Mouse (Mus musculus) MEL (cell line): ENCODE data around the gene Gnl3. TPM values are rescaled to one million over a fixed set of nuclear protein-coding genes. Genes with fewer than 3 reads are reported as not detected.

Experiments
- DNase-seq: peaks from one replicate; pipeline ENCODE4 v3.0.0; 2011; ENCODE audit warnings: low read depth, low spot score
- H3K27ac ChIP-seq: 2 replicates; pipeline ENCODE4 v1.5.1; 2012; ENCODE audit warnings: low read depth, mild to moderate bottlenecking, control low read depth, low read length, moderate library complexity; ENCODE audit not compliant: control insufficient read depth
- H3K27me3 ChIP-seq, 2 experiments: fragments of 150-350 bp in 1 of 2; sonication (generic) in 1 of 2; 2 replicates each; pipeline ENCODE4 v1.6.1; 2012; ENCODE audit warnings: low read length in 2 of 2, mild to moderate bottlenecking in 2 of 2, improper control_type of control experiment in 1 of 2, moderate library complexity in 1 of 2; ENCODE audit not compliant: insufficient read depth in 2 of 2, control insufficient read depth in 1 of 2
- H3K36me3 ChIP-seq, 2 experiments: 2 replicates each; pipeline ENCODE4 v1.6.1; 2012 to 2014; ENCODE audit warnings: low read length in 2 of 2, improper control_type of control experiment in 1 of 2, inconsistent platforms in 1 of 2, mild to moderate bottlenecking in 1 of 2; ENCODE audit not compliant: insufficient read depth in 2 of 2, control insufficient read depth in 1 of 2
- H3K4me1 ChIP-seq, 2 experiments: fragments of 150-350 bp in 1 of 2; sonication (generic) in 1 of 2; 2 replicates each; pipeline ENCODE4 v1.6.1; 2012; ENCODE audit warnings: low read length in 2 of 2, improper control_type of control experiment in 1 of 2, mild to moderate bottlenecking in 1 of 2; ENCODE audit not compliant: insufficient read depth in 2 of 2, control insufficient read depth in 1 of 2
- H3K4me3 ChIP-seq, 2 experiments: fragments of 150-350 bp in 1 of 2; sonication (generic) in 1 of 2; 2 replicates each; pipeline ENCODE4 v1.5.1; 2012; ENCODE audit warnings: low read depth in 2 of 2, low read length in 2 of 2, mild to moderate bottlenecking in 2 of 2, moderate library complexity in 2 of 2, control low read depth in 1 of 2, improper control_type of control experiment in 1 of 2; ENCODE audit not compliant: control insufficient read depth in 1 of 2, insufficient read depth in 1 of 2
- H3K79me2 ChIP-seq: 2 replicates; pipeline ENCODE4 v1.6.1; 2012; ENCODE audit warnings: mild to moderate bottlenecking, low read length, moderate library complexity; ENCODE audit not compliant: control insufficient read depth, poor library complexity, insufficient read depth
- H3K9ac ChIP-seq: 2 replicates; pipeline ENCODE4 v1.6.1; 2012; ENCODE audit warnings: low read depth, mild to moderate bottlenecking, control low read depth, low read length, moderate library complexity; ENCODE audit not compliant: control insufficient read depth, poor library complexity, severe bottlenecking
- H3K9me3 ChIP-seq: fragments of 150-350 bp; sonication (generic); replicated peaks from 2 replicates; pipeline ENCODE4 v1.6.1; 2012; ENCODE audit warnings: mild to moderate bottlenecking, low read length, improper control_type of control experiment, moderate library complexity; ENCODE audit not compliant: insufficient read depth
- BHLHE40 ChIP-seq: IDR thresholded peaks from 2 replicates; pipeline ENCODE4 v1.6.1; 2012; ENCODE audit warnings: low read depth, mild to moderate bottlenecking, inconsistent platforms, low read length, improper control_type of control experiment, borderline replicate concordance
- CHD1 ChIP-seq: IDR thresholded peaks from 2 replicates; pipeline ENCODE4 v1.6.1; 2012; ENCODE audit warnings: low read depth, mild to moderate bottlenecking, inconsistent platforms, low read length, improper control_type of control experiment
- CTCF ChIP-seq, 3 experiments: IDR thresholded peaks in 2 of 3; conservative IDR thresholded peaks in 1 of 3; 2 replicates each; pipeline ENCODE4 v1.5.1; 2011 to 2012; ENCODE audit warnings: low read length in 3 of 3, low read depth in 2 of 3, mild to moderate bottlenecking in 2 of 3, improper control_type of control experiment in 1 of 3, inconsistent platforms in 1 of 3, mixed read lengths in 1 of 3, moderate library complexity in 1 of 3; ENCODE audit not compliant: control insufficient read depth in 1 of 3, insufficient read depth in 1 of 3, poor library complexity in 1 of 3, severe bottlenecking in 1 of 3
- E2F4 ChIP-seq: IDR thresholded peaks from 2 replicates; pipeline ENCODE4 v1.6.1; 2011; ENCODE audit warnings: low read depth, low read length, improper control_type of control experiment, borderline replicate concordance
- EP300 ChIP-seq, 2 experiments: IDR thresholded peaks; 2 replicates each; pipeline ENCODE4 v1.6.1; 2011; ENCODE audit warnings: improper control_type of control experiment in 2 of 2, low read length in 2 of 2, low read depth in 1 of 2, mild to moderate bottlenecking in 1 of 2
- GABPA ChIP-seq: IDR thresholded peaks from 2 replicates; pipeline ENCODE4 v1.6.1; 2012; ENCODE audit warnings: low read depth, mild to moderate bottlenecking, inconsistent platforms, low read length, improper control_type of control experiment, moderate library complexity
- GATA1 ChIP-seq: IDR thresholded peaks from 2 replicates; pipeline ENCODE4 v1.6.1; 2011; ENCODE audit warnings: low read depth, low read length, improper control_type of control experiment
- KAT2A ChIP-seq: conservative IDR thresholded peaks from 2 replicates; pipeline ENCODE4 v1.6.1; 2012; ENCODE audit warnings: low read depth, low read length, improper control_type of control experiment, inconsistent platforms
- MEF2A ChIP-seq: IDR thresholded peaks from 2 replicates; pipeline ENCODE4 v1.6.1; 2014; ENCODE audit warnings: low read depth, mild to moderate bottlenecking, inconsistent platforms, low read length, improper control_type of control experiment; ENCODE audit not compliant: poor library complexity, insufficient replicate concordance, severe bottlenecking; ENCODE audit errors: extremely low read depth
- MYB ChIP-seq: IDR thresholded peaks from 2 replicates; pipeline ENCODE4 v1.6.1; 2011; ENCODE audit warnings: mild to moderate bottlenecking, low read depth, low read length, improper control_type of control experiment
- MYC ChIP-seq: IDR thresholded peaks from 2 replicates; pipeline ENCODE4 v1.6.1; 2011; ENCODE audit warnings: low read depth, mild to moderate bottlenecking, low read length, improper control_type of control experiment, moderate library complexity
- NRF1 ChIP-seq: IDR thresholded peaks from 2 replicates; pipeline ENCODE4 v1.6.1; 2014; ENCODE audit warnings: low read depth, mild to moderate bottlenecking, inconsistent platforms, low read length, improper control_type of control experiment, moderate library complexity; ENCODE audit not compliant: poor library complexity, insufficient read depth, severe bottlenecking
- POLR2A ChIP-seq, 2 experiments: IDR thresholded peaks; 2 replicates each; pipeline ENCODE4 v1.6.1; 2011 to 2012; ENCODE audit warnings: low read length in 2 of 2, mild to moderate bottlenecking in 2 of 2, control low read depth in 1 of 2, improper control_type of control experiment in 1 of 2, low read depth in 1 of 2, moderate library complexity in 1 of 2; ENCODE audit not compliant: control insufficient read depth in 1 of 2, insufficient read depth in 1 of 2, poor library complexity in 1 of 2
- POLR2AphosphoS2 ChIP-seq: IDR thresholded peaks from 2 replicates; pipeline ENCODE4 v1.6.1; 2011; ENCODE audit warnings: low read length, improper control_type of control experiment
- RCOR1 ChIP-seq: IDR thresholded peaks from 2 replicates; pipeline ENCODE4 v1.6.1; 2012; ENCODE audit warnings: low read depth, mild to moderate bottlenecking, inconsistent platforms, low read length, improper control_type of control experiment
- SIN3A ChIP-seq: IDR thresholded peaks from 2 replicates; pipeline ENCODE4 v1.6.1; 2012; ENCODE audit warnings: low read length, improper control_type of control experiment, inconsistent platforms
- TAL1 ChIP-seq: IDR thresholded peaks from 2 replicates; pipeline ENCODE4 v1.6.1; 2012; ENCODE audit warnings: mild to moderate bottlenecking, inconsistent platforms, low read length, moderate library complexity, mixed read lengths
- TCF12 ChIP-seq: IDR thresholded peaks from 2 replicates; pipeline ENCODE4 v1.6.1; 2014; ENCODE audit warnings: low read depth, mild to moderate bottlenecking, inconsistent platforms, low read length, improper control_type of control experiment, moderate library complexity
- ZC3H11A ChIP-seq: IDR thresholded peaks from 2 replicates; pipeline ENCODE4 v1.6.1; 2012; ENCODE audit warnings: low read depth, mild to moderate bottlenecking, inconsistent platforms, low read length, improper control_type of control experiment
- ZKSCAN1 ChIP-seq: IDR thresholded peaks from 2 replicates; pipeline ENCODE4 v1.6.1; 2012; ENCODE audit warnings: low read depth, mild to moderate bottlenecking, inconsistent platforms, low read length, improper control_type of control experiment, moderate library complexity
- ZNF384 ChIP-seq: IDR thresholded peaks from 2 replicates; pipeline ENCODE4 v1.6.1; 2012; ENCODE audit warnings: low read depth, mild to moderate bottlenecking, inconsistent platforms, low read length, improper control_type of control experiment
- polyA plus RNA-seq, 2 experiments: library from polyadenylated mRNA; stranded (reverse) in 1 of 2; unstranded in 1 of 2; fragments of >175 nt in 1 of 2; fragments of >200 nt in 1 of 2; gene quantifications; 2 replicates each; pipeline versions ENCODE4 v1.2.1 to v1.2.4; 2012; ENCODE audit warnings: low replicate concordance in 2 of 2, low read depth in 1 of 2; ENCODE audit not compliant: insufficient read length in 2 of 2, insufficient read depth in 1 of 2, missing spikeins in 1 of 2
- total RNA-seq: library from RNA; depleted of rRNA; stranded (reverse); fragments of 300-350 nt; gene quantifications from 2 replicates; pipeline ENCODE4 v1.2.3, GENCODE M21; 2012

The Gnl3 gene
- total and polyA plus RNA-seq, 3 experiments = 151 to 332 (median 257) TPM

- TF ChIP-seq NRF1 (no peak), RCOR1 (no peak), CTCF (IDR thresholded peaks at IDR 0.05 in 2 of 3, conservative IDR thresholded peaks at IDR 0.05 in 1 of 3; ENCODE audit: control insufficient read depth in 1 of 3, insufficient read depth in 1 of 3, low read depth in 2 of 3, low read length in 3 of 3, poor library complexity in 1 of 3, severe bottlenecking in 1 of 3) (no peak), KAT2A (no peak), TAL1 (no peak)
These were observed 5.0 kb downstream of the Gnl3 start (continued) for GRCm38 (mm10) chr14:31013928-31014327.

DNA sequence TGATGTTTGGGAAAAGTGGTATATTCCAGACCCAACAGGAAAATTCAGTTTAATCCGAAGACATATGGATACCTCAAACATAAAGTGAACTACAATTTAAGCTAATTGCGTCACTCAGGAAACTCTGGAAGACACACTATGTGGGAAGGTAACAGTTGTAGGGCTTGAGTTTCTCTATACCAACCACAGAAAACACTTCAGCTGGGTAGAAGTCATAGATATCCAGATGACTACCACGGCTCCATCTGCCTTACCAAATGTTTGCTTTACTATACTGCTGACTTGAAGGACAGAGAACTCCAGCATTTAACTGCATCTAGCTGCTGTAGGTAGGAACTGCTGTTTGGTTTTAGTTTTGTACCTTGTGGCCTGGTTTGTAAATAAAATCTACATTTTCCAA is 7.4 kb downstream of the Gnl3 start:
- H3K27ac ChIP-seq = no peak overlapping the region
- peaks cover 8 to 11% of the 10 kb centered on the region in 2 experiments for H3K4me1 ChIP-seq
- DNase-seq = peak; percentile 53
- H3K9ac ChIP-seq = no peak overlapping the region
- H3K79me2 ChIP-seq = peaks cover 9% of the 10 kb centered on the region
- H3K27me3 ChIP-seq = no peaks in the 10 kb centered on the region
- no peak overlapping the region for H3K4me3 ChIP-seq
- no peak for TF ChIP-seq ZC3H11A
- TF ChIP-seq MYC = no peak
- no peak for TF ChIP-seq SIN3A
- 0 out of 2 replicates have a peak, but pooled peaks have one; percentile 6 for TF ChIP-seq MYB
- TF ChIP-seq ZKSCAN1 = no peak
- TF ChIP-seq BHLHE40 = no peak
- TF ChIP-seq MEF2A = no peak
- peak in 1 of 2 experiments; percentile 54; a peak in 2 of 4 replicates for TF ChIP-seq POLR2A (IDR thresholded peaks at IDR 0.05; ENCODE audit: control insufficient read depth in 1 of 2, insufficient read depth in 1 of 2, low read depth in 1 of 2, low read length in 2 of 2, poor library complexity in 1 of 2)
- no peak for TF ChIP-seq EP300 (IDR thresholded peaks at IDR 0.05; ENCODE audit: low read depth in 1 of 2, low read length in 2 of 2)
- no peak for TF ChIP-seq KAT2A
- no peak for TF ChIP-seq GATA1
- TF ChIP-seq E2F4 = no peak
- no peak for TF ChIP-seq CHD1
- TF ChIP-seq TCF12 = no peak
- no peak for TF ChIP-seq ZNF384
- TF ChIP-seq POLR2AphosphoS2 = peak; percentile 64; the same call in 1 of the 2 replicates
- TF ChIP-seq GABPA = no peak
- no peak for TF ChIP-seq NRF1
- H3K9me3 ChIP-seq = no peaks in the 10 kb centered on the region
- H3K36me3 ChIP-seq = peaks cover 28 to 35% of the 10 kb centered on the region in 2 experiments
